Mouse (Mus musculus) lung, adult 2 months (tissue): ENCODE results near the gene Lgi4. TPM values are rescaled to one million over a fixed set of nuclear protein-coding genes. Genes with fewer than 3 reads are reported as not detected.

ENCODE experiments used
- DNase-seq: peaks from one replicate; pipeline ENCODE4 v3.0.0; 2022
- H3K4me1 ChIP-seq: fragments of 200-500 bp; 2 replicates; pipeline ENCODE4 v1.6.1; 2011; ENCODE audit warnings: low read length; ENCODE audit not compliant: control insufficient read depth, insufficient read depth
- H3K4me3 ChIP-seq: fragments of 200-500 bp; replicated peaks from 2 replicates; pipeline ENCODE3; 2011; ENCODE audit warnings: low read depth, mild to moderate bottlenecking, control low read depth, low read length; ENCODE audit errors: extremely low read depth
- CTCF ChIP-seq: fragments of 200-500 bp; IDR thresholded peaks from 2 replicates; pipeline ENCODE4 v1.5.1; 2011; ENCODE audit warnings: mild to moderate bottlenecking, low read length, control low read depth; ENCODE audit not compliant: insufficient read depth
- POLR2A ChIP-seq: fragments of 200-500 bp; IDR thresholded peaks from 2 replicates; pipeline ENCODE4 v1.6.1; 2011; ENCODE audit warnings: low read depth, mild to moderate bottlenecking, control low read depth, low read length, borderline replicate concordance; ENCODE audit errors: extremely low read depth
- WGBS: fragments of 180-500 bp; shearing (Covaris S2); methylation state at CpG from one replicate; pipeline ENCODE4 v1.1.7; 2018; 5-methylcytosine and 5-hydroxymethylcytosine counted together
- polyA plus RNA-seq: library from polyadenylated mRNA; depleted of rRNA; stranded (reverse); fragments of >200 nt; gene quantifications from 2 replicates; pipeline ENCODE4 v1.2.3, GENCODE M21; 2012

The Lgi4 gene
- polyA plus RNA-seq, 1 experiment = 6.8 TPM

DNA sequence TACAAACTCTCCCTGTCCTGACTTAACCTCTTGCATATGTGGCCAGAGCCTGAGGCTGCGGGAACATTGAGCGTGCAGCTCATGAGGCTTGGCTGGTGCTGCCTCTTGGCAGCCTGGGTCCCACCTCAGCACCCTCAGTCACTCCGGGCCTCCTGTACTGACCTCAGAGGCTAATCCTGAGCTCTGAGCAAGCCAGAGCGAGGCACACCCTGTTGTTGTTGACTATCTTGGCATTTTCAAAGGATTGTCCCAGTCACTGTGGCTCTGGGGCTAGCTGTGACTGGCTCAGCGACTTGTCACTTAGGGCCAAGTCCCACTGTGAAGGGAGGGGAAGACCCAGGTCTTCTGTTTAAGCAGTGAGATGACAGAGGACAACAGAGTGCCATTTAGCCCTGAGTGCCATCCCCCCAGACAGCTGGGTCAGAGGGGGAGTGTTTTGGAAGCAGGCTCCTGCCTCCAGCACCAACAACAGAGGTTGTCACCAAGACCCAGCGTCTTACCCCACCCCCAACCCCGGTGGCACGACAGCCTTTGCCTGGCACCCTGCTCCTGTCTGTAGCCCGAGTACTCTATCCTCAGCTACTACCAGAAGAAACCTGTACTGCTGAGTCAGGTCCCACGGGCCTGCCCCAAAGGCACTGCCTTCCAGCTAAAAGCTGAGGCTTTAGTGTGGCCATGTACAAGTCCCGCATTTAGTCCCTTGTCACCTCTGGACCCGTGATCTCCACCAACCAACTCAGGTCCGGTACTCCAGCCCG lies 23.9 kb downstream of the Lgi4 start:
- whole genome bisulfite sequencing = 67% methylated on average over 14 of the region's 14 CpGs
- TF ChIP-seq POLR2A = no peak
- no peak for TF ChIP-seq CTCF
- peaks cover 2% of the 10 kb centered on the region; the same call in 1 of the 2 replicates for H3K4me1 ChIP-seq
- no peak for DNase-seq
- H3K4me3 ChIP-seq = no peak overlapping the region

DNA sequence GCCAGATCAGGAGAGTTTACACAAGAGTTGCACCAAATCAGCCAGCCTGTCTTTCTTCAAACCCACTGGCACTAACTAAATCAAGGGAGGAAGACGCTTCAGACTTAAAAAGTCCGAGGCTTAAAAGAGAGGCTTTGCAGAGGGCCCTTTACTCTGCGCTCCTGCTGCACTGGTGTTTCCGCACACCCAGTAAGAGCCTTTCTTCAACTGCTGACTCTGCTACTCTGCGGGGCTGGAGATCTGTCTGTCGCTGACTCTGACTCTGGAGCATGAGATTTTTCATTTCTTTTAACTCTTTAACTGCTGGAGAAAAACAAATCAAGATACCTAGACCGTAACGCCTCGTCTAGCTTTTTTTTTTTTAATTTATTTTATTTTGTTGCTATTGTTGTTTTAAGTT lies 25.0 kb downstream of the Lgi4 start:
- TF ChIP-seq CTCF (no peak), POLR2A (no peak)
- WGBS = 58% methylated on average over 9 of the region's 9 CpGs
- Histone ChIP-seq H3K4me1 (peaks cover 2% of the 10 kb centered on the region; the same call in 1 of the 2 replicates), H3K4me3 (no peak overlapping the region)
- no peak for DNase-seq

DNA sequence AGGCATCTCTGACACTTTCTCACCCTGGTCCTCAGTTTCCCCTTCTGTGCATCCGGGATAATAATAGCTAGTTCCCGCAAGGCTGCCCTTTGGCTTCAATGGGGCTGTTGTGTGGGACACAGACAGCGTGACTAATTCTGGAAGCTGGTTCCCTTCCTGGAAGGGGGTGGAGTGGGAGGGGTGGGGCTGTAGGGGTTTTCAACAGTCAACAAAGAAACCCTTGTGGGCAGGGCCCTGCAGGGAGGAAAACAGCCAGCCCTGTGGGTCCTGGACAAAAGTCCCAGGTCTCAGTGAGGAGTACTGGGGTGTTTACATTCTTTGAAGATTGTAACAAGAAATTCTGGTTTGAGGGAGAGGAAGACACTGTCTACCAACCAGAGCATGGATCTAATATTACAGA lies 26.0 kb downstream of the Lgi4 start:
- no peak for TF ChIP-seq POLR2A
- no peak for TF ChIP-seq CTCF
- WGBS = 16% methylated on average over 3 of the region's 3 CpGs
- Histone ChIP-seq H3K4me3 (no peak overlapping the region), H3K4me1 (peaks cover 2% of the 10 kb centered on the region; the same call in 1 of the 2 replicates)
- DNase-seq = peak; percentile 24

DNA sequence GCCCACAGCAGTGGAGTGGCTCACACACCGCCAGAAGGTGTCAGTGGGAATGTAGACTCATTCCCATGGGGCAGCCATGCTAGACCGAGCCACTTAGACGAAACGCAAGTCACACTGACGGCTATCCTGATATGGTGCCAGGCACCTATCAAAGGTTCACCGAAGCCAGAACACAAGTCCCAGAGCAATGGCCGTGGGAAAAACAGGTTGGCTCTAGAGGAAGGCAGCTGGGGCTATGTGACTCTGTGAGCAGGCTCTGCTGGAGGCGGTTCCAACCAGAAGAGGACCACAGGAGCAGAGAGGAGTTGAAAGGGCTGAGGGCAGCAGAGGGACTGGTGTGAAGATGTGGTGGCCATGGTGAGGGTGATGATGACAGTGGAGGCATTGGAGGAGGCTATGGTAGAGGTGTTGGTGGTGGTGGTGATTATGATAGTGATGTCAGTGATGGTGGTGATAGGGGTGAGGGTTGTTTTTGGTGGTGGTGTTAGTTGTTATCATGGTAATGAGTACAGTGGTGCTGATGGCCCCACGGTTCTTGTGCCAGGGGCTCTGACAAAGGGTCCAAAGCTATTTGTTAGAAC lies 27.1 kb downstream of the Lgi4 start:
- H3K4me3 ChIP-seq = no peak overlapping the region
- no peak for TF ChIP-seq CTCF
- no peak for TF ChIP-seq POLR2A
- H3K4me1 ChIP-seq = peaks cover 2% of the 10 kb centered on the region; the same call in 1 of the 2 replicates
- no peak for DNase-seq
- WGBS = 86% methylated on average over 9 of the region's 9 CpGs

DNA sequence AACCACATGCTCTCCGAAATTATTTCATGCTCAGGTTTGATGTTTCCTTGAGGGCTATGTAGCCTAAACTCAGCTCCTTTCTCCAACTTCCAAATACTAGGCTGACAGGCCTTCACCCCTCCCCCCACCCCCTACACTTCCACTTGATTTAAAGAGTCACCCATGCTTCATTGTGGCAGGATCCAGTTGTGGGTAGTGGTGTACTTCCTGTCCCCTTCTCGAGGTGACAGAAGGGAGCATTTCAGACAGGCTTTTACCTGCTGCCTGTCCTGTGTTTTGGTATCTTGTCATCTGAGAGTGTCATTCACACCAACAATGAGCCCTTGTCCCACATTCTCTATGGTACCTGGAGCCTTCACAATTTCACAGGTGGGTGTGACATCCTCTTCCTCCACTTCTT lies 28.1 kb downstream of the Lgi4 start:
- DNase-seq = no peak
- no peak overlapping the region for H3K4me3 ChIP-seq
- H3K4me1 ChIP-seq = peaks cover 2% of the 10 kb centered on the region; the same call in 1 of the 2 replicates
- TF ChIP-seq CTCF = no peak
- no peak for TF ChIP-seq POLR2A
- WGBS = 33% methylated on average over 2 of the region's 2 CpGs

DNA sequence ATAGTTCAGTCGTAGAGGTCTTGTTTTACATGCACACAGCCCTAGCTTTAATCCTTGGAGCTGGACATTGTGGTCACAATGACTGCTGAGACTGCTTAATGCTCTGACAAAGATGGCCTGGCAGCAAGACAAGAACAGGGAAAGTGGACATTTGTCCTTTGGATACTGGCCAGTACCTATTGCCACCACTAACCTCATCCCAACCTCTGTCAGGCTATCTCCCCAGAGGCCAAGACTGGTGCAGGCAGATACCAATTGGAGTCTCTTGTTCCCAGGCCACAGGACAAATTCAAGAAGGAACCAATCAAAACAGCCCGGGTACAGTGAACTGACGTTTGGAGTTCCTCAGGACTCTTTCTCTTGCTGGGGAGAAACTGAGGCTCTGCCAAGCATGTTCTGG lies 29.1 kb downstream of the Lgi4 start:
- Histone ChIP-seq H3K4me3 (no peak overlapping the region), H3K4me1 (peaks cover 2% of the 10 kb centered on the region; the same call in 1 of the 2 replicates)
- no peak for DNase-seq
- WGBS = 58% methylated on average over 3 of the region's 3 CpGs
- TF ChIP-seq CTCF (no peak), POLR2A (no peak)

DNA sequence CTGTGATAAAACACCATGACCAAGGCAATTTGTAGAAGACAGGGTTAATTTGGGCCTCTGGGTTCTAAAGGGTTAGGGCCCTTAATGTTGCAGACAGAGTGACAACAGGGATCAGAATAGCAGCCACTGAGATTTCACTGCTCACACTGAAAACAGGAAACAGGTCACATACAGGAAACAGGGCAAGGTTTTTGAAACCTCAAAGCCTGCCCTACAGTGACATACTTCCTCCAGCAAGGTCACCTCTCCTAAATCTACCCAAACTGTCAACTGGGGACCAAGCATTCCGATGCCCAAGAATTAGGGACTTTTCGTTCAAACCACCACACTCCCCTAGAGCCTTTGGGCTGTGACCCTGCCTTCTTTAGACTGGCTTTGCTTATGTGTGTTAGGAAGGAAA lies 30.6 kb downstream of the Lgi4 start:
- H3K4me3 ChIP-seq = no peak overlapping the region
- DNase-seq = no peak
- 53% methylated on average over 2 of the region's 2 CpGs for WGBS
- TF ChIP-seq POLR2A = no peak
- TF ChIP-seq CTCF = no peak
- H3K4me1 ChIP-seq = peaks cover 2% of the 10 kb centered on the region; the same call in 1 of the 2 replicates

DNA sequence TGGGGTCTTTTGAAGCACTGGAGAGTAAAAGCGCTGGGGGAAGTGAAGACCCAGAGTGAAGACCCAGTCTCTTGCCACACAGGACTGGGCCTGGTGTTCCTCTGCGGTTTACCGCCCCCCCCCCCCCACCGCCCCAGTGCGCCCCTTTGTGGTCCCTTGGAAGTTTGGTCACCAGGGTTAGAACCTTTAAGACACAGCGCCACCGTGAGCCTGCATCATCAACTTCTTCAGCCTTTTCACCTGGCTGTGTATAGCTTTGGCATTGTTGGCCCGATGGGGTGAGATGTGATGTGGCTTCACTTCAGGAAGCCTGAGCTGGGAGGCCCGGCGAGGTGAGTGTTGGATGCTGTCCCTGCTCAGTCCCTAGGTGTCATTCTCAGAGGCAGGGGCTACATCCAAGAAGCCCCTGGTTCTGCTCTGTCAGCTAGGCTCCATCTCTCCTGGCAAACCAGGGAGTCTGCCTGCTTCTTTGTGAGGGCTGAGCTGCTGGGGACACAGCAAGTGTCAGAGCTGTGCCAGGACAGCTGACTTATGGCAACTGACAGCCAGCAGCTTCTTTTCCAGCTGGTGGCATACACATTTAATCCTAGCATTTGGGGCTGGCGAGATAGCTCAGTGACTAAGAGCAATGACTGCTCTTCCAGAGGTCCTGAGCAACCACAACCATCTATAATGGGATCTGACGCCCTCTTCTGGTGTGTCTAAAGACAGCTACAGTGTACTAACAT lies 35.8 kb downstream of the Lgi4 start:
- H3K4me1 ChIP-seq = no peaks in the 10 kb centered on the region
- WGBS = 24% methylated on average over 11 of the region's 12 CpGs
- TF ChIP-seq CTCF (no peak), POLR2A (no peak)
- no peak overlapping the region for H3K4me3 ChIP-seq
- DNase-seq = no peak

DNA sequence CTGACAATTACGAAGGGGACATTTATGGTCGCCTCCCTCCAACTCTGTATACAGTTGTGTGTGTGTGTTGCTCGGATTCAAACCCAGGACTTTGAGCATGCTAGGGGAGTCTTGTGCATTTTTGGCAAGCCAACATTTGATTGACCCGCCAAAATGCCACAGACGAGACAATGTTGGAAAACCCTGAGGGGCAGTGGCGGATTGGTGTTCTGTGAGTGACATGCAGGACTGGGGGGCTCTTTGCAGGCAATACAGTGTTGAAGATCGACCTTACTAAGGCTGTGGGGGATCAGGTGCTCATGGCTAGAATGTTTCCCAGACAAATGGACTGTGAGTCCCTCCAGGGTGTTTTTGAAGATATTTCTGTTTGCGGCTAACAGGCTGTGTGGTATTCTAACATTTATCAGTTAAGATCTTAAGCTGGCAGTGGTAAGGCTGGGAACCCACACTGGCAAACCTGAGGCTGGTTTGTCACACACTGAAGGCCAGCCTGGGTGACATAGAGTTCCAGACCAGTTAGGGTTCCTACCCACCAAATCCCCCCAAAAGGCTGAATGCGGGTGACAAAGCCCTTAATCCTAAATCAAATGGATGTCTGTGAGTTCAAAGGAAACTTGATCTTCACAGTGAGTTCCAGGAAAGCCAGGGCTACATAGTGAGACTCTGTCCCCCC lies 37.9 kb downstream of the Lgi4 start:
- no peaks in the 10 kb centered on the region for H3K4me1 ChIP-seq
- DNase-seq = no peak
- TF ChIP-seq CTCF (no peak), POLR2A (no peak)
- WGBS = 77% methylated on average over 9 of the region's 9 CpGs
- H3K4me3 ChIP-seq = no peak overlapping the region
